Mouse (Mus musculus): ENCODE measurements around the gene Ggt6. TPM values are rescaled to one million over a fixed set of nuclear protein-coding genes. Genes with fewer than 3 reads are reported as not detected.
"Not testable (repeated sequence)": the region's sequence is repeated elsewhere in the genome, so short reads cannot be mapped to it uniquely, and the experiment has no call there.

Gene Ggt6
- polyA plus RNA-seq, 1 experiment from 2014 or later, result not detected

- no peaks in the 10 kb centered on the region for H3K4me1 ChIP-seq
- ATAC-seq (ENCODE audit: low FRiP score), result no peak
Measured at GRCm38 (mm10) chr11:72426884-72427283, 8.4 kb upstream of the Ggt6 start.

GRCm38 (mm10) chr11:72428694-72429093 lies 6.6 kb upstream of the Ggt6 start:
- Histone ChIP-seq H3K27me3 (replicated peaks) (no peaks in the 10 kb centered on the region), H3K4me1 (no peaks in the 10 kb centered on the region), H3K4me2 (no peak overlapping the region), H3K9ac (replicated peaks) (no peak overlapping the region), H3K36me3 (no peaks in the 10 kb centered on the region), H3K9me3 (replicated peaks) (no peaks in the 10 kb centered on the region), H3K27ac (replicated peaks) (no peak overlapping the region), H3K4me3 (replicated peaks) (no peak overlapping the region)
- 0% methylated on average over 5 of the region's 5 CpGs for WGBS
- ATAC-seq (ENCODE audit: low FRiP score), result no peak

More at GRCm38 (mm10) chr11:72426884-72427283, 8.4 kb upstream of the Ggt6 start:
- H3K4me3 ChIP-seq (replicated peaks), result no peak overlapping the region
- H3K36me3 ChIP-seq, result no peaks in the 10 kb centered on the region
- H3K27me3 ChIP-seq (replicated peaks), result no peaks in the 10 kb centered on the region
- no peak overlapping the region for H3K27ac ChIP-seq (replicated peaks)
- no peak overlapping the region for H3K4me2 ChIP-seq
- no peaks in the 10 kb centered on the region for H3K9me3 ChIP-seq (replicated peaks)
- H3K9ac ChIP-seq (replicated peaks), result no peak overlapping the region

GRCm38 (mm10) chr11:72429288-72429690 lies 6.0 kb upstream of the Ggt6 start:
- Histone ChIP-seq H3K9ac (replicated peaks) (no peak overlapping the region), H3K27me3 (replicated peaks) (no peaks in the 10 kb centered on the region), H3K4me1 (no peaks in the 10 kb centered on the region), H3K9me3 (replicated peaks) (no peaks in the 10 kb centered on the region), H3K4me3 (replicated peaks) (no peak overlapping the region), H3K4me2 (peak overlapping the region; percentile 33), H3K27ac (replicated peaks) (no peak overlapping the region), H3K36me3 (no peaks in the 10 kb centered on the region)
- WGBS, result 55% methylated on average over 7 of the region's 7 CpGs
- no peak for ATAC-seq (ENCODE audit: low FRiP score)

- not testable (repeated sequence) for H3K36me3 ChIP-seq; H3K27me3 ChIP-seq (replicated peaks); ATAC-seq (ENCODE audit: low FRiP score); H3K4me2 ChIP-seq; H3K9ac ChIP-seq (replicated peaks); H3K4me1 ChIP-seq; H3K9me3 ChIP-seq (replicated peaks); H3K27ac ChIP-seq (replicated peaks); H3K4me3 ChIP-seq (replicated peaks)
- WGBS, result 65% methylated on average over 9 of the region's 9 CpGs
Measured at GRCm38 (mm10) chr11:72430311-72431068, 4.8 kb upstream of the Ggt6 start.

DNA sequence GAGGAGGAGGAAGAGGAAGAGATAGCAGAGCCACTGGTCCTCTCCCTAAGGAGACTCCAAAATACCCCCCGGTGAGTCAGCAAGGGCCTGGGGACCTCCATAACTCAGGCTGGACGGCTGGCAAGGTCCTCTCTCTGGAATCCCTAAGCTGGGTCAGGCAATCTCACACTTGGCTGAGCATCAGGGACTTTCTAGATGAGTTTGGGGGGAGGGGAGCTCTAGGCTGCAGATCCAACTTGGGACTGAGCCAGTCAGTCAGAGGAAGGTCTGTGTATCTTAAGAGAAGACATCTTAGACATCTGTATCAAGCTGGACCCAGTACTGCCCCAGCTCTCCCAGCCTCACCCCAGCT lies 344 bp downstream of the Ggt6 start:
- ATAC-seq (ENCODE audit: low FRiP score), result no peak
- no peak overlapping the region for H3K27ac ChIP-seq (replicated peaks)

DNA sequence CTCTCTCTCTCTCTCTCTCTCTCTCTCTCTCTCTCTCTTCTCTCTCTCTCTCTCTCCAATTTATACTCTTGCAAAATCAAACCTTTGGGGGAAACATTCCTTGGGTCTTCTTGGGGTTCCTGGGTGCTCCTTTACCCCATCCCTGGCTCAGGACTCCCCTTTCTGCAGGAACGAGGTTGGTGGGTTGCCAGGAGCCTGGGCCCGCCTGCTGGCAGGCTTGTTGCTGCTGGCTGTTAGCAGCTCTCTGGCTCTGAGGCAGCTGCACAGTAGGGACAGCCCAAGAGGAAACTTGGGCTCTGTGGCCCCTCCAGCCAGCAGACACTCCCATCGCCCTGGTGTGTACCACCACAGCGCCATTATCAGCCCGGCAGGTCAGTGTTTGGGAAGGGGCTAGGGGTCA lies 945 bp downstream of the Ggt6 start:
- ATAC-seq (ENCODE audit: low FRiP score), result no peak
- no peaks in the 10 kb centered on the region for H3K27me3 ChIP-seq (replicated peaks)
- H3K9me3 ChIP-seq (replicated peaks), result no peaks in the 10 kb centered on the region
- no peak overlapping the region for H3K9ac ChIP-seq (replicated peaks)
- no peak overlapping the region for H3K27ac ChIP-seq (replicated peaks)
- no peaks in the 10 kb centered on the region for H3K36me3 ChIP-seq
- no peak overlapping the region for H3K4me3 ChIP-seq (replicated peaks)
- peaks cover 6% of the 10 kb centered on the region for H3K4me1 ChIP-seq
- H3K4me2 ChIP-seq, result no peak overlapping the region
- WGBS, result 82% methylated on average over 5 of the region's 5 CpGs

More for the DNA sequence above, 344 bp downstream of the Ggt6 start:
- Histone ChIP-seq H3K4me1 (peaks cover 6% of the 10 kb centered on the region), H3K9me3 (replicated peaks) (no peaks in the 10 kb centered on the region), H3K9ac (replicated peaks) (no peak overlapping the region), H3K36me3 (no peaks in the 10 kb centered on the region), H3K4me2 (no peak overlapping the region), H3K4me3 (replicated peaks) (no peak overlapping the region), H3K27me3 (replicated peaks) (no peaks in the 10 kb centered on the region)
- 48% methylated on average over 2 of the region's 2 CpGs for WGBS

- Histone ChIP-seq H3K36me3 (no peaks in the 10 kb centered on the region), H3K27ac (replicated peaks) (no peak overlapping the region), H3K4me2 (no peak overlapping the region), H3K4me1 (peaks cover 10% of the 10 kb centered on the region), H3K9ac (replicated peaks) (no peak overlapping the region), H3K9me3 (replicated peaks) (no peaks in the 10 kb centered on the region), H3K27me3 (replicated peaks) (no peaks in the 10 kb centered on the region), H3K4me3 (replicated peaks) (no peak overlapping the region)
- ATAC-seq (ENCODE audit: low FRiP score), result no peak
- 79% methylated on average over 16 of the region's 16 CpGs for WGBS
Measured at GRCm38 (mm10) chr11:72436756-72437650, 1.7 kb downstream of the Ggt6 start.

DNA sequence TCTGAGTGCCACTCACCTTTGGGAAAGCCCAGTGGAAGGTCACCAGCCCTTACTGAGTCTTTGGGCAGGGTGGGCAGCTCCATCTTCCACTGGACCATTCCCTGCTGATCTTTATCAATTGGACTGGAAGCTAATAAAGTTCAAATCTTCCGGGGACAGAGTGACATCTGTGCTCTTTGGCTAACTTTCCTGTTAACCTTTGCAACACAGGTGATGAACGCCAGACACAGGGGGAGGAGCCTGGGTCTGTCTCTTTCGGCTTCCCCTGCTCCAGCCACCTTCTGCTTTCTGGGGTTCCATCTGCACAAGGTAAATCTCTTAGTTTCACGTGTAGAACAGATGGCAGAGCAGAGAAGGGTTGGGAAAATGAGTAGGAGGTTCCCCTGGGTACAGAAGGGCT lies 3.1 kb downstream of the Ggt6 start:
- Histone ChIP-seq H3K9me3 (replicated peaks) (no peaks in the 10 kb centered on the region), H3K27me3 (replicated peaks) (no peaks in the 10 kb centered on the region), H3K4me1 (peaks cover 21% of the 10 kb centered on the region), H3K4me3 (replicated peaks) (no peak overlapping the region), H3K36me3 (peaks cover 11% of the 10 kb centered on the region), H3K9ac (replicated peaks) (no peak overlapping the region), H3K27ac (replicated peaks) (no peak overlapping the region), H3K4me2 (no peak overlapping the region)
- ATAC-seq (ENCODE audit: low FRiP score), result no peak
- WGBS, result 77% methylated on average over 4 of the region's 4 CpGs

GRCm38 (mm10) chr11:72440597-72440964 lies 5.3 kb downstream of the Ggt6 start:
- H3K9me3 ChIP-seq (replicated peaks); H3K27me3 ChIP-seq (replicated peaks): not testable (repeated sequence)
- 37% methylated on average over 6 of the region's 6 CpGs for WGBS
- H3K4me1 ChIP-seq, result peaks cover 23% of the 10 kb centered on the region
- peak overlapping the region; percentile 77 for H3K4me2 ChIP-seq
- H3K36me3 ChIP-seq, result peaks cover 33% of the 10 kb centered on the region
- peak overlapping the region; percentile 94 for H3K4me3 ChIP-seq (replicated peaks)
- peak overlapping the region; percentile 85 for H3K9ac ChIP-seq (replicated peaks)
- H3K27ac ChIP-seq (replicated peaks), result peak overlapping the region; percentile 94
- ATAC-seq (ENCODE audit: low FRiP score), result peak; percentile 56; the same call in 1 of the 2 replicates

- H3K9ac ChIP-seq (replicated peaks), result peak within 1 kb of the TSS; percentile 85
- H3K4me3 ChIP-seq (replicated peaks), result peak within 1 kb of the TSS; percentile 94
- H3K27ac ChIP-seq (replicated peaks), result peak within 1 kb of the TSS; percentile 94
- H3K4me2 ChIP-seq, result peak within 1 kb of the TSS; percentile 77
- H3K27me3 ChIP-seq (replicated peaks), result no peaks in the 10 kb centered on the region
- no peaks in the 10 kb centered on the region for H3K9me3 ChIP-seq (replicated peaks)
- ATAC-seq (ENCODE audit: low FRiP score), result peak; percentile 96
- peaks cover 38% of the 10 kb centered on the region for H3K36me3 ChIP-seq
- peaks cover 19% of the 10 kb centered on the region for H3K4me1 ChIP-seq
- under 1% methylated on average over 46 of the region's 46 CpGs for WGBS
Measured at GRCm38 (mm10) chr11:72440965-72441664, 5.8 kb downstream of the Ggt6 start, which contains the start of gene Mybbp1a. Mybbp1a (plus strand) TSS chr11:72441355.

DNA sequence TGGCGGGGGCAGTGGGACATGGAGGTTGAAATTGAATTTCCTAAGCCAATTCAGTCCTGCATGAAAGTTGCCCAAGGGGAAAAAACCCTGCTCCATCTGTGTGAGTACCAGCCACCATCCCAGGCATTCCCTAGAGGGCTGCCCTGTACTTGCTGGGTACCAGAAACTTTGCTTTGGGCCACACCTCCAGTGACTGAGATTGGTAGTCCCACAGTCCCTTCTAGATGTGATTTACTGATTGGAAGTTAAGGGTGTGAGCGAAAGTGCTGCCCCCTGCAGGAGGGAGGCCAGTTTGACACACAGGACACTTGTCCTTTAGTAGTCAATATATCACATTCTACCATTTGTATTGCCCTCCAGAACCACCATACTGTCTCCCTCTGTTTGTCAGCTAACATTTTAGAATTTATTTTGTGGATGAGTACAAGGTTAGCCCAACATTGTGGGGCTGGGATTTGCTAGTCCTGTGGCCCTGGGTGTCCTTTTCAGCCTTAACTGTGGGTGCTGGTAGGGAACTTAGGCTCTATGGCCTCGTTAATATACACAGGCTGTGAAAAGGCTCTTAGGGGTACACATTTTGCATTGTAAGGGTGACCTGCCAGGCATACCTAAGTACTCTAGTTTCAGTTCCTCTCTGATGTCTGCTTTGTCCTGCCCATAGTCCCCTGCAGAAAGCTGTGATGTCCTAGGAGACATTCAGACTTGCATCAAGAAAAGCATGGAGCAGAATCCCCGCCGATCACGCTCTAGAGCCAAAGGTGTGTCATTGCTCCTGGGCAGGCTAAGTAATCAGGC lies 11.2 kb downstream of the Ggt6 start:
- no peak overlapping the region for H3K4me3 ChIP-seq (replicated peaks)
- ATAC-seq (ENCODE audit: low FRiP score), result no peak

More for the DNA sequence above, 11.2 kb downstream of the Ggt6 start:
- no peak overlapping the region for H3K9ac ChIP-seq (replicated peaks)
- H3K9me3 ChIP-seq (replicated peaks), result no peaks in the 10 kb centered on the region
- no peak overlapping the region for H3K27ac ChIP-seq (replicated peaks)
- 92% methylated on average over 6 of the region's 6 CpGs for WGBS
- H3K4me1 ChIP-seq, result peaks cover 25% of the 10 kb centered on the region
- no peak overlapping the region for H3K4me2 ChIP-seq
- peaks cover 92% of the 10 kb centered on the region for H3K36me3 ChIP-seq
- no peaks in the 10 kb centered on the region for H3K27me3 ChIP-seq (replicated peaks)

All from neural tube, embryonic 15.5 days (tissue).